In genomic region chr13:64511616-64512015, GRCm38 (mm10) we compare ENCODE assay signal across 29 mouse cellular contexts. TPM values are rescaled to one million over a fixed set of nuclear protein-coding genes. Genes with fewer than 3 reads are reported as not detected.
DNase-seq lines count a peak whose midpoint lies in the region; ATAC-seq lines count a peak whose summit lies in the region.
"Had no signal": no experiment of that assay in that cellular context is flagged by ENCODE, and none has a peak within 500 bp of the region (broad histone marks: within the 10 kb centered on the region; RNA-seq: fewer than 3 reads in every experiment).

No protein-coding gene starts in this region.

- DNase-seq in kidney, postnatal 4 days: peak; percentile 14 to 21
- no peak for DNase-seq in kidney, postnatal 36 days
- DNase-seq in thymus, adult 18-20 months: no peak
- no peak for DNase-seq in midbrain, embryonic 14.5 days
- DNase-seq: adrenal gland, adult 2 months; adrenal gland, postnatal 14 days; cerebellum, adult 11 months; cerebellum, adult 2 months; cerebellum, adult 9-11 months; cerebellum, postnatal 25 days; gastrocnemius, adult 2 months; gastrocnemius, postnatal 14 days; heart, adult 11 months had no signal

- no peaks in the 10 kb centered on the region for H3K4me1 ChIP-seq in intestine, embryonic 15.5 days (replicated peaks)
- H3K4me1 ChIP-seq in intestine, embryonic 16.5 days (ENCODE audit: control insufficient read depth, insufficient read depth, low read length): no peaks in the 10 kb centered on the region
- H3K4me1 ChIP-seq in stomach, embryonic 16.5 days (ENCODE audit: control insufficient read depth, insufficient read depth, low read length): peaks cover 4% of the 10 kb centered on the region; the same call in 1 of the 2 replicates
- no peaks in the 10 kb centered on the region for H3K4me1 ChIP-seq in midbrain, embryonic 14.5 days (ENCODE audit: control insufficient read depth, insufficient read depth, low read length)
- H3K4me1 ChIP-seq: forebrain, embryonic 10.5 days; forebrain, embryonic 13.5 days; hindbrain, embryonic 12.5 days; hindbrain, embryonic 15.5 days had no signal

- no peak overlapping the region for H3K4me2 ChIP-seq in intestine, embryonic 15.5 days (replicated peaks)
- no peak overlapping the region for H3K4me2 ChIP-seq in intestine, embryonic 16.5 days (ENCODE audit: low read depth, low read length)
- H3K4me2 ChIP-seq in stomach, embryonic 16.5 days (ENCODE audit: low read depth, low read length): no peak overlapping the region
- no peak overlapping the region for H3K4me2 ChIP-seq in midbrain, embryonic 14.5 days (ENCODE audit: low read length)
- H3K4me2 ChIP-seq: forebrain, embryonic 13.5 days; heart, embryonic 11.5 days; hindbrain, embryonic 12.5 days; hindbrain, embryonic 15.5 days had no signal

- peak overlapping the region; percentile 27; the same call in 1 of the 2 replicates for H3K27ac ChIP-seq in intestine, embryonic 15.5 days
- no peak overlapping the region for H3K27ac ChIP-seq in intestine, embryonic 16.5 days (ENCODE audit: low read length)
- H3K27ac ChIP-seq in stomach, embryonic 16.5 days (ENCODE audit: low read length): no peak overlapping the region
- no peak overlapping the region for H3K27ac ChIP-seq in midbrain, embryonic 14.5 days (replicated peaks; ENCODE audit: low read depth, low read length)
- H3K27ac ChIP-seq: forebrain, embryonic 10.5 days; forebrain, embryonic 13.5 days; gastrocnemius, adult 2 months; hindbrain, embryonic 12.5 days; hindbrain, embryonic 15.5 days had no signal

- no peaks in the 10 kb centered on the region for H3K27me3 ChIP-seq in intestine, embryonic 15.5 days (replicated peaks)
- no peaks in the 10 kb centered on the region for H3K27me3 ChIP-seq in intestine, embryonic 16.5 days (replicated peaks; ENCODE audit: control insufficient read depth, insufficient read depth, low read length)
- H3K27me3 ChIP-seq in stomach, embryonic 16.5 days (ENCODE audit: control insufficient read depth, insufficient read depth, low read length): no peaks in the 10 kb centered on the region
- H3K27me3 ChIP-seq in midbrain, embryonic 14.5 days (ENCODE audit: control insufficient read depth, insufficient read depth, low read length): no peaks in the 10 kb centered on the region
- H3K27me3 ChIP-seq: forebrain, embryonic 13.5 days; hindbrain, embryonic 12.5 days; hindbrain, embryonic 15.5 days had no signal

- no peak overlapping the region for H3K4me3 ChIP-seq in intestine, embryonic 15.5 days (replicated peaks)
- H3K4me3 ChIP-seq in intestine, embryonic 16.5 days (ENCODE audit: low read length): no peak overlapping the region
- H3K4me3 ChIP-seq in stomach, embryonic 16.5 days (replicated peaks; ENCODE audit: low read length): no peak overlapping the region
- no peak overlapping the region for H3K4me3 ChIP-seq in midbrain, embryonic 14.5 days (replicated peaks; ENCODE audit: low read depth, low read length)
- H3K4me3 ChIP-seq: forebrain, embryonic 10.5 days; forebrain, embryonic 13.5 days; gastrocnemius, adult 2 months; hindbrain, embryonic 12.5 days; hindbrain, embryonic 15.5 days had no signal

- no peaks in the 10 kb centered on the region for H3K36me3 ChIP-seq in intestine, embryonic 15.5 days
- no peaks in the 10 kb centered on the region for H3K36me3 ChIP-seq in intestine, embryonic 16.5 days (ENCODE audit: control insufficient read depth, insufficient read depth, low read length)
- no peaks in the 10 kb centered on the region for H3K36me3 ChIP-seq in stomach, embryonic 16.5 days (ENCODE audit: control insufficient read depth, insufficient read depth, low read length)
- no peaks in the 10 kb centered on the region for H3K36me3 ChIP-seq in midbrain, embryonic 14.5 days (ENCODE audit: control insufficient read depth, insufficient read depth, low read length)
- H3K36me3 ChIP-seq: forebrain, embryonic 10.5 days; hindbrain, embryonic 12.5 days; hindbrain, embryonic 15.5 days had no signal

- no peak overlapping the region for H3K9ac ChIP-seq in intestine, embryonic 15.5 days
- no peak overlapping the region for H3K9ac ChIP-seq in intestine, embryonic 16.5 days (ENCODE audit: low read depth, low read length)
- no peak overlapping the region for H3K9ac ChIP-seq in stomach, embryonic 16.5 days (ENCODE audit: low read length)
- H3K9ac ChIP-seq in midbrain, embryonic 14.5 days (replicated peaks; ENCODE audit: low read length): no peak overlapping the region
- H3K9ac ChIP-seq: forebrain, embryonic 13.5 days; hindbrain, embryonic 12.5 days; hindbrain, embryonic 15.5 days had no signal

- no peaks in the 10 kb centered on the region for H3K9me3 ChIP-seq in intestine, embryonic 15.5 days
- no peaks in the 10 kb centered on the region for H3K9me3 ChIP-seq in intestine, embryonic 16.5 days (ENCODE audit: control insufficient read depth, low read length)
- H3K9me3 ChIP-seq in stomach, embryonic 16.5 days (replicated peaks; ENCODE audit: control insufficient read depth, low read length): no peaks in the 10 kb centered on the region
- H3K9me3 ChIP-seq in midbrain, embryonic 14.5 days (ENCODE audit: control insufficient read depth, low read length): no peaks in the 10 kb centered on the region
- H3K9me3 ChIP-seq: hindbrain, embryonic 12.5 days; hindbrain, embryonic 15.5 days had no signal

- ATAC-seq in intestine, embryonic 15.5 days: peak; percentile 89
- peak; percentile 84 for ATAC-seq in intestine, embryonic 16.5 days
- ATAC-seq in stomach, embryonic 16.5 days (ENCODE audit: insufficient read depth, low FRiP score): peak; percentile 83
- ATAC-seq in midbrain, embryonic 14.5 days (ENCODE audit: low FRiP score, low TSS enrichment): no peak
- ATAC-seq: CD4-positive, CD25-positive, alpha-beta regulatory T cell, adult 4 months; forebrain, embryonic 13.5 days; forebrain, embryonic 16.5 days had no signal

RNA-seq across cellular contexts. Expression of gene Fam240b, which starts 14.0 kb away (rescaled TPM):
- not detected in 2 replicates for polyA plus RNA-seq in intestine, embryonic 15.5 days (2015; fragmentation: Nextera tagmentation; extraction: Ambion mirVana)
- polyA plus RNA-seq in intestine, embryonic 16.5 days (2015; fragmentation: Nextera tagmentation; extraction: Ambion mirVana): not detected in 2 replicates
- 0.15 TPM in 1 of 2 replicates, not detected in the other for polyA plus RNA-seq in stomach, embryonic 16.5 days (2015; fragmentation: Nextera tagmentation; extraction: Ambion mirVana)
- not detected in 2 replicates for polyA plus RNA-seq in midbrain, embryonic 14.5 days (2014; fragmentation: Nextera tagmentation; extraction: Ambion mirVana)
- polyA plus RNA-seq: adrenal gland, adult 2 months; C2C12; CD4-positive, CD25-positive, alpha-beta regulatory T cell, adult 4 months; cerebellum, adult 2 months; cortical plate, adult 2 months; embryonic facial prominence, embryonic 11.5 days; embryonic facial prominence, embryonic 14.5 days; forebrain, embryonic 10.5 days; forebrain, embryonic 13.5 days; forebrain, embryonic 16.5 days; heart, embryonic 11.5 days; heart, embryonic 14.5 days; heart, postnatal 0 days; hindbrain, embryonic 12.5 days; hindbrain, embryonic 15.5 days had no signal

Comparison
In these comparisons a context has a peak if more than half of its experiments do, and no peak if none do; other contexts are left out.
1. DNase-seq: peak in kidney, postnatal 4 days (2 of 2); none in kidney, postnatal 36 days (0 of 2), thymus, adult 18-20 months (0 of 2) and midbrain, embryonic 14.5 days (single experiment).